Mouse (Mus musculus) forebrain, embryonic 13.5 days (tissue): ENCODE data around the gene St5. TPM values are rescaled to one million over a fixed set of nuclear protein-coding genes. Genes with fewer than 3 reads are reported as not detected.

Source experiments
- ATAC-seq: fragments of 200-750 bp; cut with Nextera tagmentation; 2 replicates; pipeline ENCODE4 v1.8.0; 2017
- H3K27ac ChIP-seq: fragments of 300-500 bp; sonication (generic); 2 replicates; pipeline ENCODE4 v1.5.1; 2015; ENCODE audit warnings: inconsistent platforms, mild to moderate bottlenecking, moderate library complexity
- H3K27me3 ChIP-seq: fragments of 300-500 bp; sonication (generic); 2 replicates; pipeline ENCODE4 v1.6.1; 2015; ENCODE audit warnings: mild to moderate bottlenecking, inconsistent platforms
- H3K36me3 ChIP-seq: fragments of 300-500 bp; sonication (generic); 2 replicates; pipeline ENCODE4 v1.6.1; 2015; ENCODE audit warnings: mild to moderate bottlenecking, inconsistent platforms; ENCODE audit not compliant: poor library complexity, severe bottlenecking
- H3K4me1 ChIP-seq: fragments of 300-500 bp; sonication (generic); 2 replicates; pipeline ENCODE4 v1.6.1; 2015; ENCODE audit warnings: inconsistent platforms
- H3K4me2 ChIP-seq: fragments of 300-500 bp; sonication (generic); 2 replicates; pipeline ENCODE4 v1.6.1; 2015; ENCODE audit warnings: inconsistent platforms, mild to moderate bottlenecking, moderate library complexity
- H3K4me3 ChIP-seq: fragments of 300-500 bp; sonication (generic); 2 replicates; pipeline ENCODE4 v1.5.1; 2015; ENCODE audit warnings: mild to moderate bottlenecking, inconsistent platforms
- H3K9ac ChIP-seq: fragments of 300-500 bp; sonication (generic); 2 replicates; pipeline ENCODE4 v1.6.1; 2015; ENCODE audit warnings: mild to moderate bottlenecking, inconsistent platforms
- H3K9me3 ChIP-seq: fragments of 300-500 bp; sonication (generic); replicated peaks from 2 replicates; pipeline ENCODE4 v1.6.1; 2016; ENCODE audit warnings: inconsistent platforms
- WGBS: fragments of 180-500 bp; shearing (Covaris S2); methylation state at CpG from one replicate; pipeline ENCODE4 v1.1.7; 2015; 5-methylcytosine and 5-hydroxymethylcytosine counted together
- polyA plus RNA-seq: library from polyadenylated mRNA; unstranded; fragments of >200 nt; fragmentation: Nextera tagmentation; extraction: Ambion mirVana; gene quantifications from 2 replicates; pipeline ENCODE4 v1.2.1, GENCODE M21; 2015

St5 gene
- polyA plus RNA-seq, 1 experiment from 2014 or later, result 12.0 TPM

DNA sequence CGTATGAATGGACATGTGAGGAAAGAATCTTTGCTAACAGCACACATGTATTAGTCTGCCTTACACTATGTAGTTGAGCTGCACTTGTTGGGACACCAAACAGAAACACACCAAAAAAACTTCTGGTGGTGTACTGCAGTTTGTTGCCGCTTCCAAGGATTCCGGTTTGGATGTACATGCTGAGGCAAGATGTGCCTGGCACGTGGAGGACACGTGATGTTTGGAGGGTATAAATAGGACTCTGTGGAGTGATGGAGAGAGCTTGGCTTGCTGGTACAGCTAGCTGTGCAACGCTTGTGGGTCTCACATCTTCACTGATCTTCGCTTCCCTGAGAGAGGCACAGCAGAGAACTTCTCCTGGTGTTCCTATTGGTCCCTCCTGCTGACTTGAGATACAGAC is 129.2 kb downstream of the St5 start:
- 89% methylated on average over 7 of the region's 7 CpGs for WGBS
- ATAC-seq, result no peak
- no peak overlapping the region for H3K9ac ChIP-seq
- no peak overlapping the region for H3K4me3 ChIP-seq
- H3K4me2 ChIP-seq, result no peak overlapping the region
- no peaks in the 10 kb centered on the region for H3K27me3 ChIP-seq
- H3K4me1 ChIP-seq, result peaks cover 11% of the 10 kb centered on the region; the same call in 1 of the 2 replicates
- no peaks in the 10 kb centered on the region for H3K36me3 ChIP-seq
- H3K9me3 ChIP-seq, result no peaks in the 10 kb centered on the region
- H3K27ac ChIP-seq, result no peak overlapping the region

DNA sequence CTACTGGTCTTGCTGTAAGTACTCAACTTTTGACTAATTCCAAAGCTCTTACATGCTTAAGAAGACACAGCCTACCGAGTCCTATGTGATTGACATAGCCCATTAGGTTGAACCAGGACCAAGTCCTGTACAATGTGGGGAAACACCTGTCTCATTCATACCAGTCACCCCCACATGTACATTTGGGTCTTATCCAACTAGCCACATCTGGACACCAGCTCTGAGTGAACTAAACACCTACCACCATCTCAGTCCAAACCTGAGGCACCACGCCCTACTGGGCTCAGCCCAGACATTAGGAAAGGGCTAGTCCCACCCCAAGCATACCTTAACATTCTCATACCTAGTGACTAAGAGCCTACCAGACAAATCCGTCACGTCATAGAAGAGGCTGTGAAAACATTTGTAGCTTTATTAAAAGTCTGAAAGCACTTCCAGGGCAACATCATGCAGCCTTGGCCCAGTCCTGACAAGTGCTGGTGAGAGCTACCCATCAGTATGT is 135.0 kb downstream of the St5 start:
- H3K4me2 ChIP-seq, result no peak overlapping the region
- H3K27me3 ChIP-seq, result no peaks in the 10 kb centered on the region
- H3K9me3 ChIP-seq, result no peaks in the 10 kb centered on the region
- H3K9ac ChIP-seq, result no peak overlapping the region
- no peak overlapping the region for H3K27ac ChIP-seq
- H3K4me1 ChIP-seq, result no peaks in the 10 kb centered on the region
- ATAC-seq, result no peak
- 90% methylated on average over 4 of the region's 4 CpGs for WGBS
- no peaks in the 10 kb centered on the region for H3K36me3 ChIP-seq
- no peak overlapping the region for H3K4me3 ChIP-seq

DNA sequence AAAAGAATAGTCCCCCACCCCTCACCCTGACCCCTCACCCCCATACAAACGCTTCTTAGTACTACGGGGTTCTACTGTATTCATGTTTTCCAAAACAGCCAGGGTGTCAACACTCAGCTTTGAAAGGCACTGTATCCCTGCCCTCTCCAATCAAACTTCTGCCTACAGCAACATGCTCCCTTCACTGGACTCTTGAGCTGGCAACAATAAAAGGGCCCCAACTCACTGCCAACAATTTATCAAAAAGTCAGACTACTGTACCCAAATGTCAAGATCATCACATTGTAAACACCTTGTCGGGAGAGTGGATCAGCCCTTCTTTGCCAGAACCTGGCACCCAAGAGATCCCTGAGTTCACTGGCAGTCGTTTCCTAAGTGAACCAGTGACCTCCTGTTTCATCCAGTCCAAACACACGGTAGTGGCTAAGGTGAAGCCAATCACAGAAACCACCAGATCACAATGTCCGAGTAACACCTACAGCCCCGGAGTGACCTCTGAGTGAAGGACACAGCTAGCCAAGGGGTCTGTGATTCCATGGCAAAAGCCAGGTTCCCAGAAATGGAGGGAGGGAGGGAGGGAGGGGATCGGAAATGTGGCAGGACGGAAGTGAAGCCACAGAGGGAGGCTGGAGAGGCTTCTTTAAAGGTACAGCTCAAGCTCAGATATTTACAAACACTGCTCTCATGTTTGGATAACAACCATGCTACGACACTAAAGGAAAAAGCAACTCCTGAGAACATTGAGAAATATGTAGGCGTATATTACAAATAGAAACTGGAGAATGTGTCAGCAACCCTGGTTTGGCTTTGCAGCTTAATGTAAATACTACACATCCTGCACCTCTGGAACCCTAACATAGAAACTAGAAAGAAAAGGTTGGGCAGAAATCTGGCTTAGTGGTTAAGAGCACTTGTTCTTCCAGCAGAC is 136.3 kb downstream of the St5 start:
- WGBS, result 83% methylated on average over 11 of the region's 11 CpGs
- H3K4me1 ChIP-seq, result 0 out of 2 replicates have a peak, but pooled peaks cover 3% of the 10 kb centered on the region
- H3K27me3 ChIP-seq, result no peaks in the 10 kb centered on the region
- no peak overlapping the region for H3K4me3 ChIP-seq
- no peak for ATAC-seq
- H3K4me2 ChIP-seq, result no peak overlapping the region
- H3K9me3 ChIP-seq, result no peaks in the 10 kb centered on the region
- H3K27ac ChIP-seq, result no peak overlapping the region
- no peaks in the 10 kb centered on the region for H3K36me3 ChIP-seq
- H3K9ac ChIP-seq, result no peak overlapping the region

DNA sequence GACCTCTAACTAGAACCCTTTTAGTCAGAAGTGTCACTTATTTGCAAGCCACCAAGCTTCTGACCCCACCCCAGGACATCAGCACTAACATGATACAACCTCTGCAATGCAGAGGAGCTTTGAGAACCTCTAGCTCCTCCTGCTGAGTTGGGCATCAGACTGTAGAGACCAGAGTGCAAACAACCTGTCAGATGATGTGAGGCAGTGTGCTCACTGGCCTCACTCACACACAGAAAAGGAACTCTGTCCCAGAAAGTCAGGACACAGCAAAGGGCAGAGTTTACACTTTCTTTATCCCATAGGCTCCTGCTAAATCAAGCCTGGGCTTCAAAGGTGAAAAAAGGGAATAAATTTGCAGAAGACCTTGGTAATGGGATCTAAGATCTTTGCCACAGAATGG is 137.1 kb downstream of the St5 start:
- no peaks in the 10 kb centered on the region for H3K9me3 ChIP-seq
- no peak for ATAC-seq
- no peaks in the 10 kb centered on the region for H3K36me3 ChIP-seq
- H3K4me2 ChIP-seq, result no peak overlapping the region
- no peak overlapping the region for H3K4me3 ChIP-seq
- H3K27ac ChIP-seq, result no peak overlapping the region
- H3K4me1 ChIP-seq, result 0 out of 2 replicates have a peak, but pooled peaks cover 3% of the 10 kb centered on the region
- no peak overlapping the region for H3K9ac ChIP-seq
- H3K27me3 ChIP-seq, result no peaks in the 10 kb centered on the region

DNA sequence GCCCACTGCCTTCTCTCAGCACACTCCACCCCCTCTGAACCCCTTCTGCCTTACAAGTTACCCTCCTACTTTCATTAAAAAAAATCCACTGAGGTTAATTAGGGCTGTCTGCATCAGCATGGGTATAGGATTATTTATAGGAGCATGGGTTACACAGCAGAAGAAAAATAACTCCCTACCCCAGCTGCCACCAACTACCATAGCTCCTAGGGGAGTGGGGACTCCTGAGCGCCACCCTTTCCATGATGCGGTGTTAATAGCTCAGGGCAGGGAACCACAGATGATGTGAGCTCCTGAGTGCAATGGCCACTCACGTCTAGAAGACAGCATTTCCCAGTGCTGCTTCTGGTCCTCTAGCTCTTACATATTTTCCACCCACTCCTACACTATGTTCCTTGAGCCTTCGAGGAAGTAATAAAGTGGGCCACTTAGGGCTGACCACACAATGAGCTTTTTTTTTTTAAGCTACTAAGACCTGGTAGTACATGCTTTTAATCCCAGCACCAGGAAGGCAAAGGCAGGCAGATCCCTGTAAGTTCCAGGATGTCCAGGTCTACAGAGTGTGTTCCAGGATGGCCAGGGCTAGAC is 139.5 kb downstream of the St5 start:
- H3K9ac ChIP-seq, result no peak overlapping the region
- H3K36me3 ChIP-seq, result no peaks in the 10 kb centered on the region
- no peaks in the 10 kb centered on the region for H3K9me3 ChIP-seq
- 83% methylated on average over 4 of the region's 4 CpGs for WGBS
- H3K4me3 ChIP-seq, result no peak overlapping the region
- H3K27me3 ChIP-seq, result no peaks in the 10 kb centered on the region
- ATAC-seq, result no peak
- no peak overlapping the region for H3K27ac ChIP-seq
- 0 out of 2 replicates have a peak, but pooled peaks cover 3% of the 10 kb centered on the region for H3K4me1 ChIP-seq
- no peak overlapping the region for H3K4me2 ChIP-seq

DNA sequence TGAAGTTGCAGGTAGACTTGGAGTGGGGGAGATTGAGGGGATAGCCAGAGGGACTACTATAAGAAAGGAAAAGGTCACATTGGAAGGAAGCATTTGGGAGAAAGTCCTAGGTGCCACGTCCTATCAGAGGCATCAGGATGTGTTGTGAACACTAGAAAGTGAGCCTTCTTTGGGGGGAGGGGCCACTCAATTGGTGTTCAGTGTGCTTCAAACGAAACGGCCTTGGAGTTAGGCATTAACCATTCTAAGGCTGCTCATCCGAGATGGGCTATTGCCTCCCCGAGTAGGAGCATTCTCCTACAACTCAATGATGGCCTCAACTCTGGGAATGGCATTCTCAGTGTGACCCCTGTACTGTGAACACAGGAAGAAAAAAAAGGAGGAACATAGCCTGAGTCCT is 140.7 kb downstream of the St5 start:
- 77% methylated on average over 5 of the region's 5 CpGs for WGBS
- Histone ChIP-seq H3K27me3 (no peaks in the 10 kb centered on the region), H3K36me3 (no peaks in the 10 kb centered on the region), H3K4me2 (no peak overlapping the region), H3K9me3 (no peaks in the 10 kb centered on the region), H3K4me3 (no peak overlapping the region), H3K27ac (no peak overlapping the region), H3K4me1 (0 out of 2 replicates have a peak, but pooled peaks cover 3% of the 10 kb centered on the region), H3K9ac (no peak overlapping the region)
- ATAC-seq, result no peak

DNA sequence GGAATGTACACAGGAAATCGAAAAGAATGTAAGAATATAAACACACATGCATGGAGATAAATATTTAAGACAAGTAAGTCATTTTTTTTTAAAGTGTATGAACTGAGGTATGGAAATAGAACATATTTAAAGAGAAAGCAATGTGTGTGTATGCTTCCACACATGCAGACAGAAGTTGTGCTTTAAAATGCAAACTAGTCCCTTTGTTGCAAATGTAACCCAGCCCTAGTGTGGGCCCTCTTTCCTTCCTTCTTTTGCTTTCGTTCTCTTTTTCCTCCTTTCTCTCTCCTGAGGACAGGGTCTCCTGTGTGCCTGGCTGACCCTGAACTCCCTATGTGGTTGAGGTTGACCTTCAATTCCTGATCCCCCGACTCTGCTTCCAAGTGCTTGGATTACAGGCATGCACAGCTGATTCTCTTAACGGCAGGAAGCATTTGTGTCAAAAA is 141.2 kb downstream of the St5 start:
- ATAC-seq, result no peak
- Histone ChIP-seq H3K4me2 (no peak overlapping the region), H3K4me3 (no peak overlapping the region), H3K27me3 (no peaks in the 10 kb centered on the region), H3K9ac (no peak overlapping the region), H3K27ac (no peak overlapping the region), H3K36me3 (no peaks in the 10 kb centered on the region), H3K4me1 (0 out of 2 replicates have a peak, but pooled peaks cover 3% of the 10 kb centered on the region), H3K9me3 (no peaks in the 10 kb centered on the region)
- 66% methylated on average over 4 of the region's 4 CpGs for WGBS

DNA sequence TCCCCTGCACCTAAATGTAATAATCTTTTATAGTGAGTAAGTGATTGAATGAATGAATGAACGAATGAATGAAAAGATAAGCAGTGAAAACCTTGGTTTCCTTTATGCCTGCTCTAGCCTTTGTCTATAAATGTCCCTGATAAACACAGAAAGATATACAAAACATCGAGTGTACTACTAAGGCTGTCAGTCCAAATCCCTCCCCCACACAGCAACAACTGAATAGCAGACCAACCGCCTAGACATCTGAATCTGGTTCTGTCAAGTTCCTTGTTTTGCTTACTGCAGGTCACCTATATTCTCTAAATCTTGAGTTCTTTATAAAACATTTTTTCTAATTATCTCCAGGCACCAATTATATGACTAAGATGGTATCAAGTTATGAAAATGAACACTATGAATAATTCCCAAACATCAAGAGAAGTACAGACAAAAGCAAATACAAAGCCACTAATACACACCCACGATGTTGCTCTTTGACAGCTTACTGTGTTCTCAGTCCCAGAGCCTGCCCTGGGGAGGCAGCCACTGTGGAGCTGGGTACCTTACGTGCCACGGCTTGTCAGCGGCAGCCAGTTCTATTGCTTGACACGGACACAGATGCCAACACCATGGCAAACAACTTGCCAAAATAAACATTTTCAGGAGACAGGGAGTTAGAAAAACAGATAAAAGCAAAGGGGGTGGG is 141.8 kb downstream of the St5 start:
- Histone ChIP-seq H3K9me3 (no peaks in the 10 kb centered on the region), H3K9ac (no peak overlapping the region), H3K27me3 (no peaks in the 10 kb centered on the region), H3K36me3 (no peaks in the 10 kb centered on the region), H3K4me1 (0 out of 2 replicates have a peak, but pooled peaks cover 3% of the 10 kb centered on the region), H3K4me2 (no peak overlapping the region), H3K27ac (no peak overlapping the region), H3K4me3 (no peak overlapping the region)
- 70% methylated on average over 8 of the region's 8 CpGs for WGBS
- ATAC-seq, result no peak

DNA sequence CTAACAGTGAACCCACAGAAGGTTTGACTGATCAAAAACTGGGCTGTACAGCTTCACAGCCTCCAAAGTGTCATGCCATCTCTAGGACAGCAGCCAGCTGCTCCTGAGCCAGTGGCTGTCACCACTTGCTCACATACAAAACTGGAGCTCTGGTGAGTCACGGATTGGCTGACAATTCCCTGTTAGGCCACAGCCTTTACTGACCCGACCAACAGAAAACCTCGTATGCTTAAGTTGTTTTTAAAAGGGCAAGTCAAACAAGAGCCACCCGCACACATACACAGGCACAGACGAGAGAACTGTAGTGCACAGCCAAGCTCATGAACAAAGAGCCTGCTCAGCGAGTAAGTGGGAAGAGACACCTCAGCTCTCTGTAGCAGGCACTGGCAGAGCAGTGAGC is 143.9 kb downstream of the St5 start:
- 55% methylated on average over 6 of the region's 6 CpGs for WGBS
- Histone ChIP-seq H3K27ac (no peak overlapping the region), H3K4me1 (0 out of 2 replicates have a peak, but pooled peaks cover 3% of the 10 kb centered on the region), H3K9ac (no peak overlapping the region), H3K27me3 (no peaks in the 10 kb centered on the region), H3K9me3 (no peaks in the 10 kb centered on the region), H3K36me3 (no peaks in the 10 kb centered on the region), H3K4me2 (no peak overlapping the region), H3K4me3 (no peak overlapping the region)
- ATAC-seq, result no peak

DNA sequence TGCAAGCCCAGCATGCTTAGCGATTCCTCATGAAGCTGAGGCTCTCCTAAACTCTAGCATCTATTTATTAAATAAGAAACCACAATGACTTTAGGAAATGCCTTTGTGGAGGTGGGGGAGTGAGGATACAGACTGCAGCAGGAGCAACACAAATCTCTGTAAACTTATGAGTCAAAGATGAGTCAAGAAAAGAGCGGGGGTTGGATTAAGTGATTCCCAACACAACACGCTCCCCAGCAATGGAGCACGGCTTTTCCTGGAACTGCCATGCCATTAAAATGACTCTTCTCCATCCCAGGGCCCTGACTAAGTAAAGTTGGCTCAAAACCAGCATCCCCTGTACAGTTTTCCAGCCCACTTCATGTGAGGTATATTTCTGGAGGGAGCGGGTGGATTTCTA is 156.7 kb downstream of the St5 start:
- WGBS, result 93% methylated on average over 5 of the region's 5 CpGs
- Histone ChIP-seq H3K4me3 (no peak overlapping the region), H3K27me3 (no peaks in the 10 kb centered on the region), H3K36me3 (0 out of 2 replicates have a peak, but pooled peaks cover 5% of the 10 kb centered on the region), H3K27ac (no peak overlapping the region), H3K9me3 (no peaks in the 10 kb centered on the region), H3K4me1 (peaks cover 6% of the 10 kb centered on the region; the same call in 1 of the 2 replicates), H3K4me2 (no peak overlapping the region), H3K9ac (no peak overlapping the region)
- no peak for ATAC-seq

DNA sequence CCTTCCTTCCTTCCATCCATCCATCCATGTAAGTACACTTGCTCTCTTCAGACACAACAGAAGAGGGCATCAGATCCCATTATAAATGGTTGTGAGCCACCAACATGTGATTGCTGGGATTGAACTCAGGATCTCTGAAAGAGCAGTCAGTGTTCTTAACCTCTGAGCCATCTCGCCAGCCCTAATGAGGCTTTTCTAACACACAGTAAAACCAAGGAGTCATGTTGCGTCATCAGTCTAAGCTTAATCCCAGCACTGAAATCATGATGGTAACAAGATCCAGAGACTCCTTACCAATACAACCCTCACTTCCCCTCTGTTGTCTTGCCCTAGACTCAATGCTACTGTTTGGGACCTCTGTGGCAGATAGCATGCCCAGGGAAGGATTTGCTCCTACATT is 157.2 kb downstream of the St5 start:
- H3K9ac ChIP-seq, result no peak overlapping the region
- 88% methylated on average over 2 of the region's 2 CpGs for WGBS
- no peak overlapping the region for H3K4me3 ChIP-seq
- no peaks in the 10 kb centered on the region for H3K27me3 ChIP-seq
- no peak for ATAC-seq
- 0 out of 2 replicates have a peak, but pooled peaks cover 5% of the 10 kb centered on the region for H3K36me3 ChIP-seq
- no peaks in the 10 kb centered on the region for H3K9me3 ChIP-seq
- peaks cover 6% of the 10 kb centered on the region; the same call in 1 of the 2 replicates for H3K4me1 ChIP-seq
- no peak overlapping the region for H3K27ac ChIP-seq
- H3K4me2 ChIP-seq, result no peak overlapping the region
